Mouse (Mus musculus): ENCODE measurements around the gene Grb10. TPM values are rescaled to one million over a fixed set of nuclear protein-coding genes. Genes with fewer than 3 reads are reported as not detected.

The Grb10 gene
- polyA plus RNA-seq, 1 experiment, result 784 TPM

DNA sequence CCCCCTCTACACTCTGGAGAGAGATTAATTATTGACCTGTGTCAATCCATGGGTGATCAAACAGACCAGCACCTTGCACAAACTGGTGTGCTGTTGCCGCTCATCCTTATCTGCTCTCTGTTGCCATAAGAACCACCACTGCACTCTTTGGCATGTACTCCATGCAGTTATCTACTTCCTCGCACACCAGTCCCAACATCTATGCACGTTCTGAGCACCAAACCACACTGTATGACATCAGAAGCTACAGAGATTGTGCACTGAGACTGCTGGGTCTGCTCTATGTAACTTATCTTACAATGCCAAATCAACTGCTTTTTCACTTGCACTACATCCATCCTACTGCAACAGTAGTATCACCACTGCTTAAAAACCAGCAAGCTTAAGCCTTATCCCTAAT, 28.4 kb downstream of the Grb10 start:
- Histone ChIP-seq H3K27ac (ENCODE audit: insufficient read depth, low read length) (no peak overlapping the region), H3K4me3 (ENCODE audit: insufficient read depth, low read length) (no peak overlapping the region), H3K4me1 (ENCODE audit: control insufficient read depth, insufficient read depth, low read length) (no peaks in the 10 kb centered on the region)
- TF ChIP-seq POLR2A (IDR thresholded peaks at IDR 0.05; ENCODE audit: low read depth, low read length), result no peak
- TF ChIP-seq CTCF (IDR thresholded peaks at IDR 0.05; ENCODE audit: borderline replicate concordance, insufficient read depth, low read length), result no peak

DNA sequence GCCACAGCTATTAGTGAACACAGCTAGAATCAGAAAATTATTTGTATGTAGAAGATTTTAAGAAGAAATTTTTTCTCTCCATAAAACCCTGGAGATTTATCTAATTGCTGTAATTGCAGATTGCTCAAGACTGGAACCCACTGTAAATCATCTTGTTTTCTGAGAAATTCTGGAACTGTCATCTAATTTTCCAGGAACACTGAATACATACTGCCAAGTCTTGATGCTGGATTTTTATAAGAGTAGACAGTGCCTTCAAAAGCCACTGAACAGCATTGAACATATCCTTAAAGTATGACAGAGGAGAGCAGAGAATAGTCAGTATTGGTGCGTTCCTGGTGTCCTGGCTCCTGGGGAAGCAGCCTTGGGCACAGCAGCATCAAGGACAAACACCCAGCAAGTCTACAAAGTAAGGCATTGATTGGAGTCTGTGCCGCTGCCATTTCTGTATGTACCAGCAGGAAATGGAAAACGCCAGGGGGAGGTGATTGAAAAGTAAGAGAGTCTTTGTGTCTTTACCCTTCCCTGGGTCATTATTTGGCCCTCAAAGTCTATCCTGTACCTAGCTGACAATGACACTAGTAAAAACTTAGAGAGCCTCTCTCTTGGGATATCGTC, 38.1 kb downstream of the Grb10 start:
- no peak overlapping the region for H3K27ac ChIP-seq (ENCODE audit: insufficient read depth, low read length)
- no peak overlapping the region for H3K4me3 ChIP-seq (ENCODE audit: insufficient read depth, low read length)
- TF ChIP-seq CTCF (IDR thresholded peaks at IDR 0.05; ENCODE audit: borderline replicate concordance, insufficient read depth, low read length) (no peak), POLR2A (IDR thresholded peaks at IDR 0.05; ENCODE audit: low read depth, low read length) (no peak)
- H3K4me1 ChIP-seq (ENCODE audit: control insufficient read depth, insufficient read depth, low read length), result no peaks in the 10 kb centered on the region

DNA sequence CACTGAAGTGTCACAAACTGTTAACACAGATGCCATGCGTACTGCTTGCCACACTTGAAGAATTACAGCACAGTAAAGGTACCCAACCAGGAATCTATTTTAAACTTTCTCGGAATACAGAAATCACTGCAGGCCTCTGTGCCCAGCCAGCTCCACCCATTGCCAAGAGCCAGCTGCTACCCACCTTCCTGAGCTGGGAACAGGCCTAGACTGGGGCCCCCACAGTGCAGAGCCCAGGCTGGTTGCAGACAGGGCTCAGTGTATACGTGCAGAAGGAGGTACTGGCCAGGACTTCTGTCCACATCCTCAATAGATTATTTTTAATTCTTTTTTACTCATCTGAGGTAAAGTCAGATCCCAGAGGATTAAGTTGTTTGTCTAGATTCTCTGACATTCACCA, 39.6 kb downstream of the Grb10 start:
- Histone ChIP-seq H3K4me1 (ENCODE audit: control insufficient read depth, insufficient read depth, low read length) (no peaks in the 10 kb centered on the region), H3K27ac (ENCODE audit: insufficient read depth, low read length) (no peak overlapping the region), H3K4me3 (ENCODE audit: insufficient read depth, low read length) (no peak overlapping the region)
- TF ChIP-seq POLR2A (IDR thresholded peaks at IDR 0.05; ENCODE audit: low read depth, low read length) (no peak), CTCF (IDR thresholded peaks at IDR 0.05; ENCODE audit: borderline replicate concordance, insufficient read depth, low read length) (no peak)

DNA sequence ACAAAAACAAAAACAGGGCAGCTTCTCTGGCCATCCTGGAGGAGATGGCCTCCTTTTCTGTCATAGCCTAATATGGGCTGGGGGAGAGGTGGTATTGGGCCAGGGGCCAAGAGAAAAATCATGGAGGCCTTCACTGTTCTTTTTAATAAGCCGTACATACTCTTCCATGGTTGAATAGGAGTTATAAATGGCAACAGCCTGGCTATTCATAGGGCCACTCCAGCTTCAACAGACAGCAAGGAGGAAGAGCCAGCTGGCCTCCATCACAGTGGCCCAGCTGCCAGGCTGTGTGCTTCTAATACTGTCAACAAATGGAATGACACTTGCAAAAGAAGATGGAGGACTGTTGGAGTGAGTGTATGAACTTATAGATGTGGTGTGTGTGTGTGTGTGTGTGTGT, 41.4 kb downstream of the Grb10 start:
- Histone ChIP-seq H3K4me1 (ENCODE audit: control insufficient read depth, insufficient read depth, low read length) (no peaks in the 10 kb centered on the region), H3K27ac (ENCODE audit: insufficient read depth, low read length) (no peak overlapping the region), H3K4me3 (ENCODE audit: insufficient read depth, low read length) (no peak overlapping the region)
- TF ChIP-seq CTCF (IDR thresholded peaks at IDR 0.05; ENCODE audit: borderline replicate concordance, insufficient read depth, low read length) (no peak), POLR2A (IDR thresholded peaks at IDR 0.05; ENCODE audit: low read depth, low read length) (no peak)

DNA sequence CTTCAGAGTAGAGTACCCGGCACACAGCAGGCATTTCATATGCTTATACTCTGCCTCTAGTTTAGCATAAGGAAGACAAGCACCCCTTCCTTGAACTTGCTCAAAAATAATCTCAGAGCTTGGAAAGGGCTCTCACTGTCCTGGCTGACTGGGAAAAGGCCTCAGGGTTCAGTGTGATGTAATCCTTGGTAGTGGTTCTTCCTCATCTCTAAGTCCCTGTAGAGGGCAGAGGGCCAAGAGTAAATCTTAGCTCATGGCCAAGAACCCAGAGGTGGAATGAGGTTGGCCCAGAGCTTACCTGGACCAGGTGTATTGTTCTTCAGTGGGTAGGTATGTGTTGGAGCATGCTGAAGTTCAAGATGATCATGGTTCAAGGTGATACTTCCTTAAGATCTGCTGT, 43.1 kb downstream of the Grb10 start:
- TF ChIP-seq POLR2A (IDR thresholded peaks at IDR 0.05; ENCODE audit: low read depth, low read length), result no peak
- no peak for TF ChIP-seq CTCF (IDR thresholded peaks at IDR 0.05; ENCODE audit: borderline replicate concordance, insufficient read depth, low read length)
- no peak overlapping the region for H3K27ac ChIP-seq (ENCODE audit: insufficient read depth, low read length)
- H3K4me1 ChIP-seq (ENCODE audit: control insufficient read depth, insufficient read depth, low read length), result no peaks in the 10 kb centered on the region
- no peak overlapping the region for H3K4me3 ChIP-seq (ENCODE audit: insufficient read depth, low read length)

DNA sequence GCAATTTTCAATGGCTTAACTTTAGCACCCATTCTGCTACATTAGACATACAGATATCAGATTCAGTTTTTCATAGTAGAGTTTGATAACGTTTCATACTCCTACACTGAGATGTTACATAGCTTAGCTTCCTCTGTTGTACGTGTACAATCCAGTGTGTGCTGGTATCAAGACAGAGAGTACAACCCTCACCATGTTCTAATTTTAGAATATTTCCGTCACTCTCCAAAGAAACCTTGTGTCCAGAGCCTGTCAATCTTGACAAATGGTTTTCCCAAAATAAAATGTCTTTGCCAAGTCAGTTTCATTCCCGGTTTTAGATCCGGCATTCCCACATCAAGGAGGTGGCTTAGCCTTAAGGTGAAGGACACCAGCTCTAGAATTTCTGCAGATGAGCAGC, 44.7 kb downstream of the Grb10 start:
- H3K4me1 ChIP-seq (ENCODE audit: control insufficient read depth, insufficient read depth, low read length), result no peaks in the 10 kb centered on the region
- H3K4me3 ChIP-seq (ENCODE audit: insufficient read depth, low read length), result no peak overlapping the region
- TF ChIP-seq CTCF (IDR thresholded peaks at IDR 0.05; ENCODE audit: borderline replicate concordance, insufficient read depth, low read length) (no peak), POLR2A (IDR thresholded peaks at IDR 0.05; ENCODE audit: low read depth, low read length) (no peak)
- no peak overlapping the region for H3K27ac ChIP-seq (ENCODE audit: insufficient read depth, low read length)

DNA sequence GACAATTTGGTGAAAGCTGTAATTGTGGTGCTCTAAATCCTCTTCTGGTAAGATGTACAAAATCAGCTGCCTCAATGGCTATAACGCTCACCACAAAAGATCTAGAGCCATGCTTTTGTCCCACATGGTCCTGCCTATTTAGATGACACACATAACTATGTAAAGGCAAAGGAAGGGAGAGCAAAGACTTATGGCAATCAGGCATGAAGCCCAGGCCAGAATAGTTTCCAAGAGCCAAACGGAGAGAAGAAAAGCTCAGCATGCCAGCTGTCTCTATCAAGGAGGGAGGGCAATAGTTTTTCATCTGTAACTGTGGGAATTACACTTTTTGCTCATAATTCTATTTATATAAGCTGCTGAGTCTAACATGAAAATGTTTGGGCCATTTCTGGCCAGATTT, 45.3 kb downstream of the Grb10 start:
- TF ChIP-seq POLR2A (IDR thresholded peaks at IDR 0.05; ENCODE audit: low read depth, low read length), result no peak
- TF ChIP-seq CTCF (IDR thresholded peaks at IDR 0.05; ENCODE audit: borderline replicate concordance, insufficient read depth, low read length), result no peak
- H3K4me3 ChIP-seq (ENCODE audit: insufficient read depth, low read length), result no peak overlapping the region
- H3K4me1 ChIP-seq (ENCODE audit: control insufficient read depth, insufficient read depth, low read length), result no peaks in the 10 kb centered on the region
- no peak overlapping the region for H3K27ac ChIP-seq (ENCODE audit: insufficient read depth, low read length)

DNA sequence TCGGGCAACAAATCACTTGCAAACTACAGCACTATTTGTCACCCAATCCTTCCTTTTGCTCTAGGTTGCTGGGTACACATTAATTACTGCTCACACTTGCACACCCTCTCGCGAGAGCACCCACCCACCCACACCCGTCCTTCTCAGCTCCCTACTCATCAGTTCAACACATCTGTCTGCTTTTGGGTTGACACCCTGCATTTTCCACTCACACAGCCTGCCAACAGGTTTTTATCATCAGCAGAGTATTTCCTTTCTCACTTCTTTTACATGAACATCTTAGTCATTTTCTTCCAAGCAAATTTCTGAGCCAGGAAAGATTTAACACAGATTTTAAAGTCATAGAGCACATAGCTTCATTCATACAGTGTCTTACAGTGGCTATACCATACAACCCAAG, 48.6 kb downstream of the Grb10 start:
- TF ChIP-seq POLR2A (IDR thresholded peaks at IDR 0.05; ENCODE audit: low read depth, low read length), result no peak
- TF ChIP-seq CTCF (IDR thresholded peaks at IDR 0.05; ENCODE audit: borderline replicate concordance, insufficient read depth, low read length), result no peak
- H3K27ac ChIP-seq (ENCODE audit: insufficient read depth, low read length), result no peak overlapping the region
- no peaks in the 10 kb centered on the region for H3K4me1 ChIP-seq (ENCODE audit: control insufficient read depth, insufficient read depth, low read length)
- H3K4me3 ChIP-seq (ENCODE audit: insufficient read depth, low read length), result no peak overlapping the region

DNA sequence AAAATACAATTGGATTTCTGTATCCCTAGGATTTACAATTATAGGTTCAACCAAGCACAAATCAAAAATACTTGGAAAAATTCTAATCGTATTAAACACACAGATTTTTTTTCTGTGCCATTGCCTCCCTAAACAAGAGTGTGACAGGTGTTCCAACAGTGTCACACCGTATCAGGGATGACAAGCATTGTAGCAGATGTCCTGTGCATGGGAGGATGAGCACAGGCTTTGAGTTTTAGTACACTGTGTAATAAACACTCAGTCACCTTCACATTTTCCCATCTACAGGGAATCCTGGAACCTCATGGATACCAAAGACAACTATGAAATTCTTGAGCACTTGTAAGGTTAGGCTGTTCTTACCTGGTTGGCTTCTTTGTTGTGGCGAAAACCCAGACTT, 51.2 kb downstream of the Grb10 start:
- Histone ChIP-seq H3K27ac (ENCODE audit: insufficient read depth, low read length) (no peak overlapping the region), H3K4me1 (ENCODE audit: control insufficient read depth, insufficient read depth, low read length) (no peaks in the 10 kb centered on the region), H3K4me3 (ENCODE audit: insufficient read depth, low read length) (no peak overlapping the region)
- TF ChIP-seq POLR2A (IDR thresholded peaks at IDR 0.05; ENCODE audit: low read depth, low read length), result no peak
- no peak for TF ChIP-seq CTCF (IDR thresholded peaks at IDR 0.05; ENCODE audit: borderline replicate concordance, insufficient read depth, low read length)

DNA sequence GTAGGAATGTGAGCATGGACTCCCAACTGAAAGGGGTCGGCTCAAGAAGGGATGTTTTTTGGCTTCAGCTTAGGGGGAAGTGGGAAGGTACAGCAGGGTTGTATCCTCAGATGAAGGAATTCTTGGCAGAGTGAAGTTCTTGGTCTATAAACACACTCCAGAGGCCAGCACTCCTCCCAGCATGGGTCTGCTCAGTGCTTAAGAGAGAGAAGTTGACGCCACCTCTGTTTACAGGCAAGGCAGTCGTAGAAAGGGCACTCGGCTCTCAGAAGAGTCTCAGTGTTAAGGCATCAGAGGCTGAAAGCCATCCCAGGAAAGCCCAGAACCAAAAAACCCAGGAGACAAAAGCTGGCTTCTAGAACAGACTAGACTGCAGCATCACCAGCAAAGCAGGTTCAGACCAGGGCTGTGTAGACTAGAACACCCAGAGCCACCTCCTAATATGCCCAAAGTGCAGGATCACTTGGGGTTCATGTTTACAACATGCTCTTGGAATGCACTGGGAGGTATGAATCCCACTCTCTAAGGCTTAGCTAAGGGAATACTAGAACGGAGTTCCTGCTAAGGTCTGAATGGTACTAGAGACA, 59.8 kb downstream of the Grb10 start:
- TF ChIP-seq POLR2A (IDR thresholded peaks at IDR 0.05; ENCODE audit: low read depth, low read length) (no peak), CTCF (IDR thresholded peaks at IDR 0.05; ENCODE audit: borderline replicate concordance, insufficient read depth, low read length) (no peak)

More for the DNA sequence above, 59.8 kb downstream of the Grb10 start:
- Histone ChIP-seq H3K4me3 (ENCODE audit: insufficient read depth, low read length) (no peak overlapping the region), H3K27ac (ENCODE audit: insufficient read depth, low read length) (no peak overlapping the region), H3K4me1 (ENCODE audit: control insufficient read depth, insufficient read depth, low read length) (no peaks in the 10 kb centered on the region)
